Mouse (Mus musculus): ENCODE data around the gene Tprn. TPM values are rescaled to one million over a fixed set of nuclear protein-coding genes. Genes with fewer than 3 reads are reported as not detected.

Gene Tprn
- polyA plus RNA-seq, 1 experiment: 1.3 TPM

GRCm38 (mm10) chr2:25224766-25225752, 37.4 kb upstream of the Tprn start:
- Histone ChIP-seq H3K4me1 (ENCODE audit: control insufficient read depth) (peaks cover 60% of the 10 kb centered on the region), H3K27me3 (ENCODE audit: control insufficient read depth) (no peaks in the 10 kb centered on the region), H3K36me3 (ENCODE audit: control insufficient read depth) (peaks cover 38% of the 10 kb centered on the region), H3K9me3 (ENCODE audit: control insufficient read depth, low read length) (no peaks in the 10 kb centered on the region), H3K4me3 (replicated peaks) (peak overlapping the region; percentile 66)
- no peak for TF ChIP-seq GATA1 (IDR thresholded peaks at IDR 0.05; ENCODE audit: low read length)

GRCm38 (mm10) chr2:25225811-25226379, 36.5 kb upstream of the Tprn start:
- peaks cover 2% of the 10 kb centered on the region for H3K27me3 ChIP-seq (ENCODE audit: control insufficient read depth)
- peaks cover 56% of the 10 kb centered on the region for H3K4me1 ChIP-seq (ENCODE audit: control insufficient read depth)
- H3K4me3 ChIP-seq (replicated peaks): peak overlapping the region; percentile 66
- no peaks in the 10 kb centered on the region for H3K9me3 ChIP-seq (ENCODE audit: control insufficient read depth, low read length)
- no peak for TF ChIP-seq TAL1 (IDR thresholded peaks at IDR 0.05; ENCODE audit: low read length)
- TF ChIP-seq GATA1 (IDR thresholded peaks at IDR 0.05; ENCODE audit: low read length): no peak
- peaks cover 34% of the 10 kb centered on the region for H3K36me3 ChIP-seq (ENCODE audit: control insufficient read depth)

GRCm38 (mm10) chr2:25226864-25227263, 35.6 kb upstream of the Tprn start:
- Histone ChIP-seq H3K4me3 (replicated peaks) (no peak overlapping the region), H3K9me3 (ENCODE audit: control insufficient read depth, low read length) (no peaks in the 10 kb centered on the region), H3K4me1 (ENCODE audit: control insufficient read depth) (peaks cover 46% of the 10 kb centered on the region), H3K36me3 (ENCODE audit: control insufficient read depth) (peaks cover 25% of the 10 kb centered on the region), H3K27me3 (ENCODE audit: control insufficient read depth) (peaks cover 7% of the 10 kb centered on the region)
- no peak for TF ChIP-seq TAL1 (IDR thresholded peaks at IDR 0.05; ENCODE audit: low read length)
- no peak for TF ChIP-seq GATA1 (IDR thresholded peaks at IDR 0.05; ENCODE audit: low read length)

GRCm38 (mm10) chr2:25227406-25227805, 35.0 kb upstream of the Tprn start:
- Histone ChIP-seq H3K9me3 (ENCODE audit: control insufficient read depth, low read length) (no peaks in the 10 kb centered on the region), H3K4me3 (replicated peaks) (no peak overlapping the region), H3K27me3 (ENCODE audit: control insufficient read depth) (peaks cover 7% of the 10 kb centered on the region), H3K36me3 (ENCODE audit: control insufficient read depth) (peaks cover 19% of the 10 kb centered on the region), H3K4me1 (ENCODE audit: control insufficient read depth) (peaks cover 41% of the 10 kb centered on the region)
- no peak for TF ChIP-seq TAL1 (IDR thresholded peaks at IDR 0.05; ENCODE audit: low read length)

GRCm38 (mm10) chr2:25228431-25228889, 34.0 kb upstream of the Tprn start:
- H3K36me3 ChIP-seq (ENCODE audit: control insufficient read depth): peaks cover 9% of the 10 kb centered on the region
- H3K9me3 ChIP-seq (ENCODE audit: control insufficient read depth, low read length): no peaks in the 10 kb centered on the region
- peak overlapping the region; percentile 46 for H3K4me3 ChIP-seq (replicated peaks)
- peaks cover 34% of the 10 kb centered on the region for H3K4me1 ChIP-seq (ENCODE audit: control insufficient read depth)
- TF ChIP-seq GATA1 (IDR thresholded peaks at IDR 0.05; ENCODE audit: low read length) (no peak), TAL1 (IDR thresholded peaks at IDR 0.05; ENCODE audit: low read length) (no peak)
- H3K27me3 ChIP-seq (ENCODE audit: control insufficient read depth): peaks cover 7% of the 10 kb centered on the region

- H3K9me3 ChIP-seq (ENCODE audit: control insufficient read depth, low read length): no peaks in the 10 kb centered on the region
- peaks cover 34% of the 10 kb centered on the region for H3K4me1 ChIP-seq (ENCODE audit: control insufficient read depth)
- H3K4me3 ChIP-seq (replicated peaks): peak overlapping the region; percentile 46
- peaks cover 3% of the 10 kb centered on the region for H3K36me3 ChIP-seq (ENCODE audit: control insufficient read depth)
- peaks cover 7% of the 10 kb centered on the region for H3K27me3 ChIP-seq (ENCODE audit: control insufficient read depth)
- TF ChIP-seq TAL1 (IDR thresholded peaks at IDR 0.05; ENCODE audit: low read length) (no peak), GATA1 (IDR thresholded peaks at IDR 0.05; ENCODE audit: low read length) (no peak)
Measured at GRCm38 (mm10) chr2:25228995-25229530, 33.4 kb upstream of the Tprn start.

GRCm38 (mm10) chr2:25229582-25229981, 32.8 kb upstream of the Tprn start:
- Histone ChIP-seq H3K4me1 (ENCODE audit: control insufficient read depth) (peaks cover 34% of the 10 kb centered on the region), H3K36me3 (ENCODE audit: control insufficient read depth) (no peaks in the 10 kb centered on the region), H3K9me3 (ENCODE audit: control insufficient read depth, low read length) (no peaks in the 10 kb centered on the region), H3K4me3 (replicated peaks) (no peak overlapping the region), H3K27me3 (ENCODE audit: control insufficient read depth) (peaks cover 7% of the 10 kb centered on the region)
- TF ChIP-seq TAL1 (IDR thresholded peaks at IDR 0.05; ENCODE audit: low read length): no peak
- TF ChIP-seq GATA1 (IDR thresholded peaks at IDR 0.05; ENCODE audit: low read length): no peak

GRCm38 (mm10) chr2:25230581-25230980, 31.8 kb upstream of the Tprn start:
- Histone ChIP-seq H3K4me1 (ENCODE audit: control insufficient read depth) (peaks cover 30% of the 10 kb centered on the region), H3K36me3 (ENCODE audit: control insufficient read depth) (no peaks in the 10 kb centered on the region), H3K4me3 (replicated peaks) (no peak overlapping the region), H3K27me3 (ENCODE audit: control insufficient read depth) (peaks cover 7% of the 10 kb centered on the region), H3K9me3 (ENCODE audit: control insufficient read depth, low read length) (no peaks in the 10 kb centered on the region)
- TF ChIP-seq GATA1 (IDR thresholded peaks at IDR 0.05; ENCODE audit: low read length) (no peak), TAL1 (IDR thresholded peaks at IDR 0.05; ENCODE audit: low read length) (no peak)

GRCm38 (mm10) chr2:25231038-25231437, 31.4 kb upstream of the Tprn start:
- TF ChIP-seq TAL1 (IDR thresholded peaks at IDR 0.05; ENCODE audit: low read length) (no peak), GATA1 (IDR thresholded peaks at IDR 0.05; ENCODE audit: low read length) (no peak)
- Histone ChIP-seq H3K27me3 (ENCODE audit: control insufficient read depth) (peaks cover 9% of the 10 kb centered on the region), H3K9me3 (ENCODE audit: control insufficient read depth, low read length) (no peaks in the 10 kb centered on the region), H3K36me3 (ENCODE audit: control insufficient read depth) (no peaks in the 10 kb centered on the region), H3K4me1 (ENCODE audit: control insufficient read depth) (peaks cover 27% of the 10 kb centered on the region), H3K4me3 (replicated peaks) (no peak overlapping the region)

Measured in erythroblast, embryonic 14.5 days (primary cell).